Mouse (Mus musculus) thymus, postnatal 4 days (tissue): ENCODE data around the gene Trhde.

Experiments
- DNase-seq: peaks from one replicate; pipeline ENCODE4 v3.0.0; 2021

Gene Trhde

DNA sequence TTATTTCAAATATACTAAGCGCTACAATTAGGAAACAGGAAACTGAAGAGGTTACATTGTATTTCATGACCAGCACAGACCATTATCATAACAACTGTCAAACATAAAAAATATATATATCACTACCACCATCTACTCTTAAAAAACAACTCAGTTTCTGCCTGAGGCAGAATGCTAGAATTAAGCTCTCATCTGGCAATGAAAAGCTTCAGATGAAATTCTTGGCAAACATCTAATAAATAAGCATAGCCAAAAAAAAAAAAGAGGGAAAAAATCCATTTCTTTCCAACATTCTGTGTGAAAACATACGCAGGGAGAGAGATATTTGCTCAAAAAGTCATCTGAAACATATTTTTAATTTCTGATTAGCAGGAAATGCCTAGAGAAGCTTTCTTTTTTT lies 67.0 kb downstream of the Trhde start:
- DNase-seq, result no peak

DNA sequence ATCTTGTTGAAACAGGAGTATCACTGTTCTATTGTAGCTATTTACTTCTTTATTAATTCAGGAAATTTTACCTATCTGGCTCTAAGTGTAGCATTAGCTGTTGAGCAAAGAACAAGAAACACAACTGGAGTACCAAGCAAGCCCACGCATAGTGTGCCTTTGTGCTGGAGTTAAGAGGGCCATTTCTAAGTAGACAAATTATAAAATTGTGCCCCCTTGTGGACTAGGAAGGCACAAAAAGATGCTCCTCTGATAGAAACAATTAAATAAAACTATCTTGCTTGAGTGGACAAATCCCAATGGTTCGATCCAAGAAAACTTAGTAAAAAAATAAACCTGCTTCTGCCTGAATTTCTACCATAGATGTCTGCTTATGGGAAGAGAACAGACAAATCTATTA lies 76.5 kb downstream of the Trhde start:
- DNase-seq, result no peak

DNA sequence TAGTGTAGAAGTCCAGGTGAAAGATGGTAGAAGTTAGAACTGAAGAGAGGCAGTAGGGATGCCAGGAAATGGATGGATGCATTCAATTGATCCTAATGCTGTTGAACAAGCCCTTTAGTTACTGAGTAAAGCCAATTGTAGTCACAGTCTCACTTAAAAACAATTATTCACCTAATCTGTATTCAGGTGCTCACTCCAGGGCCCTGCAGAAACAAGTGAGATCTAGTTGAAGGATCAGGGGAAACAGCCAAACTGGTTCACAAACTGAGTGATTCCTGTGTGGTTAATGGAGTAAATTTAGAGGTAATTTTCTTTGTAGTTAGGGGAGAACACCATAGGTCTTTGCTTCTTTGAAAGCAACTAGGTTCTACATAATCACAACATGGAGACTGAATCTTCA lies 100.3 kb downstream of the Trhde start:
- no peak for DNase-seq

DNA sequence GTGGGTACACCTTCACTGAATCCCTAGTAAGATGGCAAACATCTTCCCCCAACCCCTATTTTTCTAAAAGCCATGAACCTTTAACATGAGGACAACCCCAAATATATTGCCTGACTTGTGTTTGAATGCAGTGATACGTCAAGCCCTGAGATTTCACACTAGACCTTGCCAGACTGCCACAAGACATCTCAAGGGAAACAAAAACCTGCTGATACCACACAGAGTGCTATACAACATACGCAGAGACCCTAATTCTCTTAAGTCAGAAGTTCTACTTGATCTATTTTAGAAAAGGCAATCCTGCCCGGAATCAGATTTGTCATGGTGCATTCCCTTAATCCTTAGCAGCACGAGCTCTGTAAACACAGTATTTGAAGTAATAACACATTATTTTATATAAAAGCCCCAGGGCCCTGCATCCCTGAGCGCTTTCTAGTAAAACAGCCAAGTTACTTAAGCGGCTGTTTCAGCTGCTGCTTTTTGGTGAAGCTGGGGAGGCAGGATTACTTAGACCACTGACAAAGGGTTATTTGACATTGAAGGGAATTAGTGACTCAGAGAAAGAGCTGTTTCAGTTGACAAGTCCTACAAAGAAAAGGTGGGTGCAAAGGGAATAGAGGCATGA lies 130.2 kb downstream of the Trhde start:
- DNase-seq, result no peak

DNA sequence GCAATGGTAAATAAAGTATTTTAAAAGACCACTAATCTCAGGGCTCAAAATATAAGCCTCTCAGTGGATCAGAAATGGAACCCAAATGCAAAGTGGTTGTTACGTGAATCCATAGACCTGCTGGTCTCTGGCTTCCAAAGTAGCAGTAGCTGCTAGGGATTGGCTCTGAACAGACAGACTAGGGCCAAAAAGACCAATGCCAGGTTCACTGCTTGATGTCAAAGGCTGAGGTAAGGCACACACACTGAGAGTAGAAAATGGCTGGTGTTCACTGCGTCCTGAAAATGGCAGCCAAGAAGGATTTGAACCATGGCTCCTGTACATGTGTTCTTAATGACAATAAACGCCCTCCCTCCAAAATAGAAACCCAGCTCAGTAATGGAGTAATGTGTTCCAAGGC lies 209.1 kb downstream of the Trhde start:
- no peak for DNase-seq

DNA sequence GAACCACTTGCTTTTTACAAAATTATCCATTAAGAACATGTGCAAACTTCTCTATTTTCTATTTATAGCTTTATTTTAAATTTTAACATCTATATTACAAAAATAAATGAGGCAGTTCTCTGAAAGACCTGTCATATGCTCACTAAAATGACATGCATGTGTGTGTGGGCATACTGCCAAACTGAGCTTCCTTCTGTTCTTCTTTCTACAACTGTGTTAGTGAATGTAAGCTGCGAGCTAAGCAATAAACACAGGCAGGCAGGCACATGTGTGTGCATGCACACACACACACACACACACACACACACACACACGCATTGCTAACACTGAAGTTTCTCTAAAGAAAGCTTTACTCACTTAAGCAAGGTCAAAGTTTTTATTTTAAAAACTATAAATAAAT lies 223.2 kb downstream of the Trhde start:
- DNase-seq, result no peak

DNA sequence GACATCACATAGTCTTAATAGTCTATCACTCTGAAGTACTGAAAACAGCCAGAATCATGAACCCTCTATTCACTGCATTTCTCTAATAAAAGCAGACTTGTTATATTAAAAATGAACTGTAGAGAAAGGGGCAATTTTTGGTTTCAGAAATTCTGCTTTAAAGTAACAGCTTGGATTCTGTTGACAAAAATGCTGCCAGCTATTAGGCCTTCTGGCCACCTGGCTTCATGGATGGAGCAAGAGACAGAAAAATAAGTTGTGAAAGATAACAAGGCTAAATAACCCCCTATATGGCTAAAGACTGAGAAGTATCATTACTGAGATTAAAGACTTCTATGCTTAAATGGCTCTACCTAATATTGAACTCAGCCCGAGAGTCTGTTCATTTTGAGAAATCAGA lies 234.2 kb downstream of the Trhde start:
- no peak for DNase-seq

DNA sequence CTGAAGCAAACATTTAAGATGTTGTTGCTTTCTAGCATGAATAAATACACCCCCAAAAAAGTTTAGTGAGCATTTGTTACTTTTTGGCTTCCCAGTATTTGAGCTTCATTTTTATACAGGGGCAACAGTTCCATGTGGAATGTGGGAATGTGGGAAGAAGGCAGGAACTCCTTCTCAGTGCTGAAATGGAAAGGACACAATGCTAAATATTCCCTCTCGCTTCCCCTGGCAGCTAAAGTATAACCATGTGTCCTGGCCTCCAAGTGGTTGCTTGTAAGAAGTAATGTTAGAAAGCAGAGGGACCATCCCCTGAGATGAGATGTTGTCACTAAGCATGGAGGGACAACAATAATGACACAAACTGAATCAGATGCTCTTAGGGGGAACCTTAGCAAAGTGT lies 292.9 kb downstream of the Trhde start:
- no peak for DNase-seq

DNA sequence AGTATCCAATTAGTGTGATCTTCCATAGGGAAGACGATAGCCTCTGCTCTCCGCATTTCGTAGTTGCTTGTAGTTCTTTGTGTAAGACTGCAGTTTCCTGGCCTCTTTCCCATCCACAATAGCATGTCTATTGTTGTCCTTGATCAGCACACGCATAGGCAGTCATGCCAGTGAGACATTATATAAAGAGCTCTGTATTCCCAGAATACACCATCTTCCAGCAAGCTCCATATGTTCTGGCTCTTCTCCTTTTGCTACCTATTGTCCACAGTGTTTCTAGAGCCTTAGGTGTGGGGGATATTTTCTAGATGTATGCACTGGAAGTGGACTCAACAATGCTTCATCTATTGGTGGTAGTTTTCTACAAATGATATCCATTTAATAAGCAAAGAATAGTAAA lies 313.3 kb downstream of the Trhde start:
- no peak for DNase-seq

DNA sequence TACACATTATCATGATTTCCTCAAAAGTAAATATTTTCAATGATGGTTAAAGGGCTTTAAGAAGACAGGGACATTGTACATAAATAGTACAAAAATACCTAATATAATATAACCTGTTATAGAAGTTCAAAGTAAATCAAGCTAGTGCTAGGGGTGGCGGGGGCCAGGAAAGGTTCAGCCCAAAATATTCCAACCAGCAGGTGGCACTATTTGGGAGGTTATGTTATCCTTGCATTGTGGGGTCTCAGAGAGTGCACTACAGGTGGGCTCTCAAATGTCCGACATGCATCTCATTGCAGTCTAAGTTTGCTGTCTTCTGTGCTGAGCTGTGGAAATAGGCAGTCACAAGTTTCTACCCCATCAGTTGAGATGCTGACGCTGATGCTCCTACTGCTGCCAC lies 346.5 kb downstream of the Trhde start:
- no peak for DNase-seq

DNA sequence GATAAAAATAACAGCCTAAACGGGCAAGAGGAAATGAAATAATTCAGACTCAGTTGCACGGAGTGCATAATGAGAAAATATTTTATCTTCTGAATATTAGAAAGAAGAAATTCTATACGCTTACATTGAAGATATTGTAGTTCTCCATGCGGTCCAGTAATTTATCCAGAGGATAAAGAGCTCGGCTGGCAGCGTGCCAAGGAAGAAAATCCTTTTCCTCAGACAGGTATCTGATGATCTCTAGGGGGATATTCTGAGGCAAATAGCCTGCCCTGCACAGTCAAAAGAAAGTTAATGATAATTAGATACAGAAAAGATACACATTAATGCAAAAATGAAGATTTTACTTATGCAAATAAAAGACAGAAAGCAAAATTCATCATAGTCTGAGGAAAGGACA lies 354.0 kb downstream of the Trhde start:
- no peak for DNase-seq

DNA sequence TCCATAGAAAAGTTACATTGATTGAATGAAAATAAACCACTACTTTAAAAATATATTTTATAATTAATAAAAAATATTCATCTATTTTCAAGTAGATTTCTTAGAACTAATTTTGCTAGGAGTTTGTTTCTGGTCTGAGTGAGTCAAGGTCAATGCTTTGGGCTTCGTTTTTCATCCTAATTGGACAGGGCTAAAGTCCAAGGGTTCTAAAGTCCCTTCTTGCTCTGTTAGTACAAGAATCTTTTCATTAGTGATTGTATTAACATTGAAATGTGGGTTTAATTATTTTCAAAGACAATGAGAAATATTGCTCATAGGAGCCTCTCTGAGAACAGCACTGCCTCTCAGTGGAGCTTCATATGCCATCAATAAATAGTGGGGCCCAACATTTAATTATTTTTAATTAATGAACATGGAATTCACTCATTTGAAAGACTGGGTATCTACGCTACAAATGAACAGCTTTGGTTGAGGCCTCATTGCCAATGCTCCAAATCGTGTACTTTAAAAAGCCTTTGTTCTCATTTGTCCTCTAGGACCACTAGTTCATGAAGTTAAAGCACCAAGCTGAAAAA lies 383.1 kb downstream of the Trhde start:
- DNase-seq, result no peak

DNA sequence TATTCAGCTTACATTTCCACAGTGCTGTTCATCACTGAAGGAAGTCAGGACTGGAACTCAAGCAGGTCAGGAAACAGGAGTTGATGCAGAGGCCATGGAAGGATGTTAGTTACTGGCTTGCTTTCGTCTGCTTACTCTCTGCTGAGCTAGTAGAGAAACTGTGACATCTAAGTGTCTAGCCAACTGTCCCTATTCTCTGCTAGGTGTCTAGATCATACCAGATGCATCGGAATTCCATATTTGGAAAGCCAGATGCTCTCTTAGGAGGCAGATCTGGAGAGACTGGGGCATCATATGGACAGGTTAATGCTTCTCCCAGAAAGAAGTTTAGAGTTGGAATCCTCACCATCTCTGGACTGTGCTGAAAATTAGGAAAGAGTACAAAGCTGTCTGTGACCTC lies 386.4 kb downstream of the Trhde start:
- no peak for DNase-seq

DNA sequence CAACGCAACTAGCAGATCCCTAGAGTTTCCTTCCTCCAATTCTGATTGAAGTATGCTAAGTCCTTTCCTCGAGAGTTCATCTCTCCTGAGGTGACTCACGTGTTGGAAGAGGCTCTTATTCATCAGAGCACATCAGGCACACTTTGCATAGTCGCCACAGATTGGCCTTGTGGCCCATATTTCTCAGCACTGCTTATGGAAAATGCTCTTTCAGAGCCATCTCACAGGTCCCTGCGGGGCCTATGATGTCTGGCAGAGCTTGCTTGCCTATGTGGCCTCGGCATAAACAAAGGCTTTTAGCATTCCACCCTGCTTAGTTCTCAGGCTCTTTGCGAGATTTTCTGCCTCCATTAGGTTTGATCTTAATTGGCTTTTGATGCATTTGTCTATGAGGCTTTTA lies 396.8 kb downstream of the Trhde start:
- no peak for DNase-seq

DNA sequence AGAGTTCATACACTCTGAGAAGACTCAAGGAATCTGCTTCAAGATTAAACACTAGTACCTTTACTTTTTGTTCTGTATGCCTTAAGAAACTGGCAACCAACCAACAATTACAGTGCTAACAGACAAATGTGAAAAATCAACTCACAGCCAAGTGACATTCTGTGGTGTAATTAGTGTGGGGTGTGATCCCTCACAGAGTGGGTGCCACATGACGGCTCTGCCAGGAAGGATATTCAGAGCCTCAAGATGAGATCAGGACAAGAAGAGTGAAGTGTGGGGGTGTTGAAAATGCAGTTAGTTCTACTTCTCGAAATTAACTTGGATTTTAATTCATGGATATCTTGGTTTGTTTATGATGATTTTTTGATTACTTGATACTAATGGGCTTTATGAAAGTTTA lies 398.3 kb downstream of the Trhde start:
- no peak for DNase-seq

DNA sequence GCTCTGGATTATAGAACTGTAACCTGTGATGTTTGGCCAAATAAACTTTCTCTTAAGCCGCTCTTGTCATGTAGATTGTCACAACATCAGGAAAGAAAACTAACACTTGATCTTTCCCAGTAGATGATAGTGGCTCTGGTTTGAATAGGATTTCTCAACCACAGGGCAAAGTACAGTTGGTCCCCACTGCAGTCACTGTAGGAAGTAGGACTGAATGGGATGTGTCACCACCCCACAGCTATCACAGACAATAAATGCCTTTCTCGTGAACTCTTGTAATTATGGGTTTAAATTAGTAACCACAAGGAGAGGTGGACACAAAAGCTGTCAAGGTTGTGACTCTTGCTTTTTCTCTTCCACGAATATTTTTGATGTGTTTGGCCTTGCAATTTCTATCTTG lies 431.3 kb downstream of the Trhde start:
- no peak for DNase-seq

DNA sequence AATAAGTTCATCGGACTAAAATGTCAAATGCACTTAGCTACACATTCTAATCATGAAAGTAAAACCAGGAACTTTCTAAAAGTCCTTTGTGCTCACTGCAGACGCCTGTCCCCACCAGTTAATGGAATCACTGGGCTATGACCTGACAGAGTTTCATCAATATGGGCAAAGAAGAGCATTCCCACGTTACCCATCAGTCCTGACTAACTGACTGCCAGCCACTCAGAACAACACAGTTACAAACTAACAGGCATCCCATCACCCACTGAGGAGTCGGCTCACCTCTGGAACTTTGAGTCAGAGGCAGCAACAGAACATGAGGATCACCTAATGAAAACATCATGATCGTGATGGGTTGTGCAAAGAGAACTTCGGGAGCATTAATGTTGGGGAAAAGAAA lies 438.7 kb downstream of the Trhde start:
- DNase-seq, result no peak

DNA sequence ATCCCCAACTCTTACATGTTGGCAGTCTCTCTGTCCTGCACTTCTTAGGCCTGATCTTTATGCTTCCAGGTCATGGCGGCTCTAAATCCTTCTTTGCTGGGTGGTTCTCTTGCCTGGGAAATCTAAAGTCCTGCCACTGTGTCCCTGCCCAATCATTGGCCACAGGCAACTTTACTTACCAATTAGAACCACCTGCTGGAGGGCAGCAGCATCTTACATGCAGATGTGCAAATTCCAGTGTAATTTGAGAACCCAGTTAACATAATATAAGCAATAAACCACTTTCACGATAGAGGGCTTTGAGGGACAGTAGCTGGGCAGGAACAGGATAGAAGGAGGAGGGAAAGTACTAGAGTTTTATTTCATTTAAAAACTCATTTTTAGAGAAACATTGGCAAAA lies 439.5 kb downstream of the Trhde start:
- no peak for DNase-seq
